Mouse (Mus musculus) liver, embryonic 18 days (tissue): Measurements from ENCODE around the gene Angpt4. TPM values are rescaled to one million over a fixed set of nuclear protein-coding genes. Genes with fewer than 3 reads are reported as not detected.

Experiments used
- polyA plus RNA-seq: library from polyadenylated mRNA; depleted of rRNA; stranded (reverse); fragments of >200 nt; gene quantifications from 2 replicates; pipeline ENCODE4 v1.2.3, GENCODE M21; 2012; rRNA removed

The Angpt4 gene
- polyA plus RNA-seq, result 0.14 and 0.19 TPM in 2 replicates

DNA sequence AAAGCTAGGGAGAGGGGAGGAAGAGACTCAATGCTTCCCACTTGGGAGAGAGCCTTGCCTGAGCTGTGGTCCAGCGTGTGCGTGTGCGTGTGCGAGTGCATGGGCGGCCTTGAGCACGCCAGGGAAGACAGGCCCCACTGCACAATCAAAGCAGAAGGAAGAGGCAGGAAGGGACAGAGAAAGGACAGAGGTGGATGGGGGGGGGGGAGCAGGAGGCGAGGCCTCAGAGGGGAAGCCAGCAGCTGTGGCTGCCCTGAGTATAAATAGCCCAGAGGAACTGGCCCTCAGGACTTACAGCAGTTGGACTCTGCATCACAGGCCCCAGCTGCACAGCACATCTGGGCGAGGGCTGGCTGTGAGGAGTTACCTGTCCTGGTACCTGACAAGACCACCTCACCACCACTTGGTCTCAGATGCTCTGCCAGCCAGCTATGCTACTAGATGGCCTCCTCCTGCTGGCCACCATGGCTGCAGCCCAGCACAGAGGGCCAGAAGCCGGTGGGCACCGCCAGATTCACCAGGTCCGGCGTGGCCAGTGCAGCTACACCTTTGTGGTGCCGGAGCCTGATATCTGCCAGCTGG lies at the start of gene Angpt4:
TSS of gene Angpt4 (plus strand) at position 292 of the 582 bp plus-strand sequence.

DNA sequence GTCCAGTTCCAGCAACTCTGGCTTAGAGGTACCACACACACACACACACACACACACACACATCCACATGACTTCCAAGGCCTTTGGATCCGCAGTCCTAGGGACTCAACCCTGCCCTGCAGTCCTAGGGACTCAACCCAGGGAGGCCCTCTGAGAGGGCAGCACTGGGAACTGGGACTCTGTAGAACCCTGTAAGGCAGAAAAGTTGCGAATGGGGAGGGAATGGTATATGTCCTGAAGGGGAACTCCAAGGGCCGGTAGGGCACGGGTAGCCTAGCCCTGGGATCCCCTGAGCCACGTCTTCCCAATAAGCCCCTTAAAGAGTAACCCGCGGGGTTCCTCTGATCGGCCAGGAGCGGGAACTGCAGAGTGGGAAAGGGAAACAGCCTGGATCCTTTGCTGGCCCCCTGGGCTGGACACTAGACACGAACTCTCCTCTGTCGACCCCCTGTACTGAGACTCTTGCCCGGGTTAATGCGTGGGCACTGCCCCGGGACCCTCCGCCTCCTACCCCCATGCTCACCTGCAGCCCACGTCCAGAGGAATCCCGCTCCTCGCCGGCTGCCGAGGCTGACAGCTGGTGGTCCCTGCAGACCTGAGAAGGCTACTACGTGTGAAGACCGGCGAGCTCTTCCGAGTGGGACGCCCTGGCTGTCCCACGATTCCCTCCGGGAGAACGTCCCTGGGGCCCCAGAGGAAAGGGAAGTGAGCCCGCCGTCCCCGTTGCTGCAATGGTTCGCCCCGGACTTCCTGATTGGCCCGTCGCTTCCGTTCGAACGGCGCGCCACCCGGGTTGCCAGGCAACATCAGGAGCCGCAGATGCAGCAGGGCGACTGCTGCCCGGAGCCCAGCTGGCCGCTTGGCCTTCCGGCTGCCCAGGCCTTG lies 68.7 kb downstream of the Angpt4 start, which contains the start of gene Fam110a:
TSS of gene Fam110a (minus strand) at position 750 of the 885 bp plus-strand sequence.

Other genes with a start within 250 kb of the Angpt4 start
- gene Rad21l, start 242.7 kb upstream of the Angpt4 start, polyA plus RNA-seq, result not detected in 2 replicates
- gene Tmem74b, start 209.2 kb upstream of the Angpt4 start, polyA plus RNA-seq, result 0.02 TPM in 2 replicates
- gene Psmf1, start 167.0 kb upstream of the Angpt4 start, polyA plus RNA-seq, result 21.9 and 24.1 TPM in 2 replicates
- 0.07 and 0.08 TPM in 2 replicates for gene Rspo4, start 68.3 kb upstream of the Angpt4 start, polyA plus RNA-seq
- gene Fam110a, start 69.0 kb downstream of the Angpt4 start, polyA plus RNA-seq, result 4.7 and 4.8 TPM in 2 replicates
- 0.37 TPM in 2 replicates for gene Slc52a3, start 85.3 kb downstream of the Angpt4 start, polyA plus RNA-seq
- gene Scrt2, start 170.3 kb downstream of the Angpt4 start, polyA plus RNA-seq, result not detected in 2 replicates
- gene Srxn1, start 194.3 kb downstream of the Angpt4 start, polyA plus RNA-seq, result 4.2 and 9.5 TPM in 2 replicates
- gene Tcf15, start 232.4 kb downstream of the Angpt4 start, polyA plus RNA-seq, result 0.12 and 0.19 TPM in 2 replicates